Mouse (Mus musculus): ENCODE data around the gene Lhfp. TPM values are rescaled to one million over a fixed set of nuclear protein-coding genes. Genes with fewer than 3 reads are reported as not detected.

Gene Lhfp
- polyA plus RNA-seq, 1 experiment: 1.0 TPM

DNA sequence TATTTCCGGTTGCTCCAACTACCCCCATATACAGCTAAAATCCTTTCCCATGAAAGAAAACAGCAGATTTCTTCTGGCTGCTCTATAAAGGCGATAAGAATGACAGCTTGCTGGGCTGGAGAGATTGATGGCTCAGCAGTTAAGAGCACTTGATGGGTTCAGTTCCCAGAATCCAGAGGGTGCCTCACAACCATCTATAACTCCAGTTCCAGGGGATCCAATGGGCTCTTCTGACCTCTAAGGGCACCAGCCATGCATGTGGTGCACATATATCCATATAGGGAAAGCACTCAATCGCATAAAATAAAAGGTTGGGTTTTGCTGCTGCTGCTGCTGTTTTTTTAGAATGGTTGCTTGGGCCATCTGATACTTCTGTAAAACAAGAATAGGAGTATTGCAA is 251.1 kb downstream of the Lhfp start:
- H3K4me1 ChIP-seq (ENCODE audit: control insufficient read depth, insufficient read depth, low read length): no peaks in the 10 kb centered on the region
- no peak for TF ChIP-seq POLR2A (IDR thresholded peaks at IDR 0.05; ENCODE audit: borderline replicate concordance, low read depth, low read length)
- no peak overlapping the region for H3K27ac ChIP-seq (ENCODE audit: insufficient read depth, low read depth, low read length)
- no peak overlapping the region for H3K4me3 ChIP-seq (ENCODE audit: insufficient read depth, low read length)

DNA sequence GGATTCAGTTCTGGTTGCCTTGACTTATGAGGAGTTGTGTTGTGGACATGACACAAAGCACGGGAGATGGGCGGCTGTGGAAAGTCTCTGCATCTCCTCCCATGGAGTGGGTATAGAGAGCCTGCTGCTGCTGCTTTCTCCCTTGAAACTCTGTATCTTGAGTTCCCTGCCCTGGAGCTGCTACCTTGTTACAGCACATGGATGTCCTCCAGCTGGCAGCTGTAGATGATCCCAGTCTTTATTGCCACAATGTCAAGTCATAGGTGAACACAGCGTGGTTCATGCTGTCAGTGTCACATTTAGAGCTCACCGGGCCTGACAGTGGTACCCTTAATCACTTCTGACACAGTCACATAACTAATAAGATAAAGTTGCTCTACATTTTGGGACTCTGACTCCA is 251.7 kb downstream of the Lhfp start:
- H3K4me3 ChIP-seq (ENCODE audit: insufficient read depth, low read length): no peak overlapping the region
- TF ChIP-seq POLR2A (IDR thresholded peaks at IDR 0.05; ENCODE audit: borderline replicate concordance, low read depth, low read length) (no peak), CTCF (IDR thresholded peaks at IDR 0.05; ENCODE audit: low read depth, low read length) (no peak)
- H3K27ac ChIP-seq (ENCODE audit: insufficient read depth, low read depth, low read length): no peak overlapping the region
- H3K4me1 ChIP-seq (ENCODE audit: control insufficient read depth, insufficient read depth, low read length): no peaks in the 10 kb centered on the region

DNA sequence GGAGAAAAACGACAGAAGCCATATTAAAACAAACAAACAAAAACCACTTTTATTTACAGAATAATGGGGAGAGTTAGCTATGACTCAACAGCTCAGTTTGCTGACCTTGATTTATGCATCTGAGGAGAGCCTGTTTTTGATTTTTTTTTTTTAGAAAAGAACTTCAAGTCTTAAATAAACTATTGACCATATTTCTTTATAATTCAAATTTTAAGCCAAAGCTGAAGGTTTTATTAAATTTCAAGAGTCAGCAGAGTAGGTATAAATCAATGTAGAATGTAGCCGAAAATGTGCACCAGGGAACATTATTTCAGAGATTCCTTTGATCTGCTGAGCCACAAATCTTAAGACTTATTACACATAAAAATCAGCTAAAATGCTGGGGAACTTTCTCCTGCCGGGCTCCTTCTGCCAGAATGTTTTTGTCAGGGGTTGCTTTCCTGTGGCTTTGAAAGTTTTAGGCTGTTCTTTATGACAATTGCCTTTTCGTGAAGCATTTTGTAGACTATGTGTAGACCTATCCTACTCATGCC is 252.6 kb downstream of the Lhfp start:
- Histone ChIP-seq H3K4me3 (ENCODE audit: insufficient read depth, low read length) (no peak overlapping the region), H3K4me1 (ENCODE audit: control insufficient read depth, insufficient read depth, low read length) (no peaks in the 10 kb centered on the region), H3K27ac (ENCODE audit: insufficient read depth, low read depth, low read length) (no peak overlapping the region)
- TF ChIP-seq CTCF (IDR thresholded peaks at IDR 0.05; ENCODE audit: low read depth, low read length) (no peak), POLR2A (IDR thresholded peaks at IDR 0.05; ENCODE audit: borderline replicate concordance, low read depth, low read length) (no peak)

DNA sequence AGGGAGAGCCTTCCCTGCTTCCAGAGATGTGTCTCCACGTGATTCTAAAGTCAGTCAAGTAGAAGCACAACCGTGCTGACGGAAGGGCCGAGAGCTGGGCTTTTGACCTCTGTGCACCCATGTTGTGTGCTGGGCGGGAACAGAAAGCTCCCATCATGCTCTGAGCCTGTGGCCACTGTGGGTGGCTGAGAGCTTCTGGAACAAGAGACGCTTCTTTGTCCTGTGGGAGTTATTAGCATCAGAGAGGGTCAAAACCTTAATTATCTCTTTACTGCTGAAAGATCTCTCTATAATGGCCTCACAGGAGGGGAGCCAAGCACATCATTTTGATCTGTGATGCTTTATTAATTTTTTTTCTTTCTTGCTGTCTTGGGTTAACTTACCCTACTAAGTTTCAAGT is 253.5 kb downstream of the Lhfp start:
- Histone ChIP-seq H3K4me3 (ENCODE audit: insufficient read depth, low read length) (no peak overlapping the region), H3K27ac (ENCODE audit: insufficient read depth, low read depth, low read length) (no peak overlapping the region), H3K4me1 (ENCODE audit: control insufficient read depth, insufficient read depth, low read length) (no peaks in the 10 kb centered on the region)
- no peak for TF ChIP-seq POLR2A (IDR thresholded peaks at IDR 0.05; ENCODE audit: borderline replicate concordance, low read depth, low read length)
- TF ChIP-seq CTCF (IDR thresholded peaks at IDR 0.05; ENCODE audit: low read depth, low read length): no peak

DNA sequence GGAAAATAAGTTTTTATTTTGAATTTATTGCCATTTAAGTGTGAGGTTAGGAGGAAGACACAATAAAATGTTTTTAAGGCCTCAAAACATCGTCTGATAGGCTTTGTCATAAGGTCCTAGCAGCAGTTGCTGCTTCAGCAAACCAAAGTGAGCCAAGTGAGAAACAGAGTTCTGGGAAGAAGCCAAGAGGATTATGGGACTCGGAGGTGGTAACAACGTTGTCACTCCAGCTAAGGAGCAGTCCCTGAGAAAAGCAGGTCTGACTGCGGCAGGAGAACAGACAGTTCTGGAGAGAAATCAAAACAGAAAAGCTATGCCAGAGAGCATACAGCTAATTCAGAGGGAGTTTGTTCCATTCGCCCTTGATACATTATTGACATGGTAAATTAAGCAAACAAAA is 260.5 kb downstream of the Lhfp start:
- no peak overlapping the region for H3K4me3 ChIP-seq (ENCODE audit: insufficient read depth, low read length)
- no peak overlapping the region for H3K27ac ChIP-seq (ENCODE audit: insufficient read depth, low read depth, low read length)
- TF ChIP-seq POLR2A (IDR thresholded peaks at IDR 0.05; ENCODE audit: borderline replicate concordance, low read depth, low read length) (no peak), CTCF (IDR thresholded peaks at IDR 0.05; ENCODE audit: low read depth, low read length) (no peak)
- no peaks in the 10 kb centered on the region for H3K4me1 ChIP-seq (ENCODE audit: control insufficient read depth, insufficient read depth, low read length)

DNA sequence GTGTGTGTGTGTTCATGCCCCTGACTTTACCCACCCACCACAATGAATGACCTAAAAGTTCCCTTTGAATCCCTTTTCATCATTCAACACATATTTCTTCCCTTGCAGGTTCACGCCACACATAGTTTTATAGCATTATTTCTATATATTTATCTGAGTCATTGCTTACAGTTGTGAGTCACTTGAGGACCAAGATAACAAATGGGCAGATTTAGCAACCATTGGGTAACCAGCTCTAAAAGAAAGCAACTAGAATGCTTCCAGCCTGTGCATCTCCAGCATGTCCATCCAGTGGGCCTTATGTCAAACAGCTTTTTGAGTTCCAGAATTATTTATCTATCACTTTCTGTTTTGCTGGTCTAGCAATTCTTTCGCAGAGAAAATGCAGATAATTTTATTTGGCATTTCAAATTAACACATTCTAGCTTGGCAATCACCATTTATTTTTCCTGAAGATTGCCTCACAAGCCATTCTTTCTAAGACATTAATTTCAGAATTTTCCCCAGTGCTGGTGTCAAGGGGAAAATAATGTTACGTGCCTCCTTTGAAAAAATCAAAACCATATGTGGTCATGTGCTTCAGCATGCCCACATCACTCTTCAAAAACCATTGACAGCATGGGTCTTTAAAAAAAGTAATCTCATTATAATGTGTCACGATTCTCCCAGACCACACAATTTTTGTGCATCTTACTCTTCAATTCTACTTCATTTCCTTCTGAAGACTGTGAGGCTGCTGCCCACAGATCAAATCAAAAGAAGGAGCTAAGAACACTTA is 263.0 kb downstream of the Lhfp start:
- no peak for TF ChIP-seq POLR2A (IDR thresholded peaks at IDR 0.05; ENCODE audit: borderline replicate concordance, low read depth, low read length)
- TF ChIP-seq CTCF (IDR thresholded peaks at IDR 0.05; ENCODE audit: low read depth, low read length): no peak
- H3K4me1 ChIP-seq (ENCODE audit: control insufficient read depth, insufficient read depth, low read length): no peaks in the 10 kb centered on the region
- no peak overlapping the region for H3K4me3 ChIP-seq (ENCODE audit: insufficient read depth, low read length)
- no peak overlapping the region for H3K27ac ChIP-seq (ENCODE audit: insufficient read depth, low read depth, low read length)

DNA sequence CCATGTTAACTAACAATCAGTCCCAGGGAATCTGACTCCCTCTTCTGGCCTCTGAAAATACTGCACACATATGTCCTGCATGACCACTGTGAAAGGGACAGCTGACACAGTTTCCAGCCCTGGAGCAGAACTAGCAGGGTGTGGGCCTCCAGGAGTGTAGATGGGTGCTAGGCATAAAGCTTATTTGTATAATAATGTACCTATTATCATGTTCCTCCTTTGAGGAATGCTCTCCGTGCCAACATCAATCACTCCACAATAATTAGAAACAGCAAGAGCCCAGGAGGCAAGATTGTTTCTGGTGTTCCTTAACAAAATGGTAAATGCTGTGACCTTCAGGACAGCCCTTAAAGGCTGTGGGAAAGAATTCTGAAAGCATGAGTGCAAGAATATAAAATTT is 264.5 kb downstream of the Lhfp start:
- Histone ChIP-seq H3K4me1 (ENCODE audit: control insufficient read depth, insufficient read depth, low read length) (no peaks in the 10 kb centered on the region), H3K4me3 (ENCODE audit: insufficient read depth, low read length) (no peak overlapping the region), H3K27ac (ENCODE audit: insufficient read depth, low read depth, low read length) (no peak overlapping the region)
- TF ChIP-seq POLR2A (IDR thresholded peaks at IDR 0.05; ENCODE audit: borderline replicate concordance, low read depth, low read length) (no peak), CTCF (IDR thresholded peaks at IDR 0.05; ENCODE audit: low read depth, low read length) (no peak)

DNA sequence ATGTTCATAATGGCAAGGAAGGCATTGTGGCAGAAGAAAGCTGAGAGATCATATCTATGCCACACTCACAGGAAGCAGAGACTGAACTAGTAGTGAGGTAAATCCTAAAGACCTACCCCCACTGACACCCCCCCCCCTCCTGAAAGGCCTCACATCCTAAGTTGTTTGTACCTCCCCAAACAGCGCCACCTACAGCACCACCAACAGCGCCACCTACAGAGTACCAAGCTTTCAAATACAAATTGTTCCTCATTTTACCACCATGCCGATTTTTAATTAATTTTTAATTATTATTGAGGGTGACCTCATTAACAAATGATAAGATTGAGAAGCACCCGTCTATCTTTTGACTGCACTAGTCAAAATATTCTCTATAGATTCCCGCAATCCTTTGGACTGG is 267.3 kb downstream of the Lhfp start:
- no peak for TF ChIP-seq POLR2A (IDR thresholded peaks at IDR 0.05; ENCODE audit: borderline replicate concordance, low read depth, low read length)
- TF ChIP-seq CTCF (IDR thresholded peaks at IDR 0.05; ENCODE audit: low read depth, low read length): no peak
- Histone ChIP-seq H3K27ac (ENCODE audit: insufficient read depth, low read depth, low read length) (no peak overlapping the region), H3K4me3 (ENCODE audit: insufficient read depth, low read length) (no peak overlapping the region), H3K4me1 (ENCODE audit: control insufficient read depth, insufficient read depth, low read length) (no peaks in the 10 kb centered on the region)

DNA sequence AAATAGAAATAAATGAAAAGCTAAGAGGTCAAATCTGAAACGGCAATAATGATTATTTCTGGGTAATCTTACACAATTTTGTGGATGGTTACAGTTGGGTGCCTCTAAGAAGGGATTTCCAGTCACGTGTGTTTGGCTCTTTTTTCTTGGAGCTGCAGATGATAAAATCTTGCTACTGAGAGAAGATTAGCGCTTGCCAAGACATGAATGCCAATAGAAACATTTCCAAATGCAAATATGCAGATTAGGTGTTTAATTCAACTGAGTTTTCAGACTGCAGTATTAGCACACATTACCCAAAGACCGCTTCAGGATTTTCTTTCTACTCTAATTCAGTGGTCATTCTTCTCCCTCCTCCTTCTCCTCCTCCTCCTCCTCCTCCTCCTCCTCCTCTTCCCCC is 268.8 kb downstream of the Lhfp start:
- no peaks in the 10 kb centered on the region for H3K4me1 ChIP-seq (ENCODE audit: control insufficient read depth, insufficient read depth, low read length)
- no peak overlapping the region for H3K27ac ChIP-seq (ENCODE audit: insufficient read depth, low read depth, low read length)
- H3K4me3 ChIP-seq (ENCODE audit: insufficient read depth, low read length): no peak overlapping the region
- TF ChIP-seq POLR2A (IDR thresholded peaks at IDR 0.05; ENCODE audit: borderline replicate concordance, low read depth, low read length) (no peak), CTCF (IDR thresholded peaks at IDR 0.05; ENCODE audit: low read depth, low read length) (no peak)

DNA sequence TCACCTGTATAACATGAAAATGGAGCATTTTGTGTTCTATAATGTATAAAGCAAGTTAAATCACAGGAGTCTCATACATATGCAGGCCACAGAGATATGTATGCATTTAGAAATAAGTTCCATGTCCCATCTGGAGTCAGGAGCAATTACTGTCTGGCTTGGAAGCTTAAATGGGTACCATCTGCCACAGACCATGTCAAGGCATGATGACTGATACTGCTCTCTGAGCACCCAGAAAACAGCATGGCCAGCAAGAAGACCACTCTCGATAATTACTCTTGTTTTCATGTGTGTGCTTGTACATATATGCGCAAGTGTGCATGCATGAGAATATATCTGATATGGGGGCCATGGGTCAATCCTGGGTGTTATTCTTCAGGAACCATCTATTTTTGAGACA is 269.3 kb downstream of the Lhfp start:
- no peak overlapping the region for H3K27ac ChIP-seq (ENCODE audit: insufficient read depth, low read depth, low read length)
- H3K4me3 ChIP-seq (ENCODE audit: insufficient read depth, low read length): no peak overlapping the region
- H3K4me1 ChIP-seq (ENCODE audit: control insufficient read depth, insufficient read depth, low read length): no peaks in the 10 kb centered on the region
- TF ChIP-seq CTCF (IDR thresholded peaks at IDR 0.05; ENCODE audit: low read depth, low read length): no peak

Other genes starting within 250 kb of the Lhfp start
- gene Cog6, start 24.3 kb upstream of the Lhfp start, polyA plus RNA-seq (2012; ENCODE audit: insufficient read depth, insufficient read length, missing spikeins): 16.0 and 18.6 TPM in 2 replicates